8 mouse cellular contexts compared by ENCODE assay signal in the genomic region with DNA sequence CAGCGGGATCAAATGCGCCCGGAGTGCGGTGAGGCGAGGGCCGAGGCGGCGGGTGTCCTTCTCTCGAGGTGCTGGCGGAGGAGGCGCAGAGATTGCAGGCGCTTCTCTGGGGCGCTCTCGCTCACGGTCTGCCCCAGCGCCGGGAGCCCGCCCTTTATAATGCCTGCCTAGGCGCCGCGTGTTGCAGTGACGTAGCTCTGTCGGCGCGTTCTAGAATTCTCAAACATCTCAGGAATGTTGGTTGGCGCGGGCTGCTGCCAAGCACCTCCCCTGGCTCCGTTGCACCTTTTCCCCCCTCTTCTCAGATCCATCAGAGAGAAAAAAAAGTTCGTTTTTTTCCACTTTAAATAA. TPM values are rescaled to one million over a fixed set of nuclear protein-coding genes. Genes with fewer than 3 reads are reported as not detected.
DNase-seq lines count a peak whose midpoint lies in the region; ATAC-seq lines count a peak whose summit lies in the region.
"Had no signal": no experiment of that assay in that cellular context is flagged by ENCODE, and none has a peak within 500 bp of the region (broad histone marks: within the 10 kb centered on the region; RNA-seq: fewer than 3 reads in every experiment).

A gene (minus strand): TSS at position 130 of the 351 bp plus-strand sequence.

- 1% methylated on average over 27 of the region's 29 CpGs for WGBS in embryonic facial prominence, embryonic 12.5 days
- WGBS in liver, embryonic 12.5 days (ENCODE audit: insufficient replicate concordance), result under 1% methylated on average over 27 of the region's 29 CpGs
- under 1% methylated on average over 29 of the region's 29 CpGs for WGBS in neural tube, embryonic 13.5 days

- peak; percentile 57 for ATAC-seq in embryonic facial prominence, embryonic 12.5 days (ENCODE audit: insufficient number of reproducible peaks, insufficient read depth, low FRiP score, low TSS enrichment)
- ATAC-seq in liver, embryonic 12.5 days, result peak; percentile 38; the same call in 1 of the 2 replicates
- ATAC-seq in neural tube, embryonic 13.5 days (ENCODE audit: low read depth), result peak; percentile 73

- H3K27me3 ChIP-seq in embryonic facial prominence, embryonic 12.5 days, result no peaks in the 10 kb centered on the region
- peaks cover 77% of the 10 kb centered on the region for H3K27me3 ChIP-seq in liver, embryonic 12.5 days (replicated peaks)
- H3K27me3 ChIP-seq in neural tube, embryonic 13.5 days, result peaks cover 54% of the 10 kb centered on the region

- H3K4me3 ChIP-seq in embryonic facial prominence, embryonic 12.5 days, result peak within 1 kb of the TSS; percentile 67
- peak within 1 kb of the TSS; percentile 50 for H3K4me3 ChIP-seq in liver, embryonic 12.5 days
- peak within 1 kb of the TSS; percentile 55 for H3K4me3 ChIP-seq in neural tube, embryonic 13.5 days

- no peaks in the 10 kb centered on the region for H3K9me3 ChIP-seq in embryonic facial prominence, embryonic 12.5 days
- no peaks in the 10 kb centered on the region for H3K9me3 ChIP-seq in liver, embryonic 12.5 days (replicated peaks)
- H3K9me3 ChIP-seq in neural tube, embryonic 13.5 days, result no peaks in the 10 kb centered on the region

- peak within 1 kb of the TSS; percentile 84 for H3K9ac ChIP-seq in embryonic facial prominence, embryonic 12.5 days
- H3K9ac ChIP-seq in liver, embryonic 12.5 days, result peak within 1 kb of the TSS; percentile 60
- peak within 1 kb of the TSS; percentile 77 for H3K9ac ChIP-seq in neural tube, embryonic 13.5 days

- 0 out of 2 replicates have a peak, but pooled peaks cover 10% of the 10 kb centered on the region for H3K36me3 ChIP-seq in embryonic facial prominence, embryonic 12.5 days
- 0 out of 2 replicates have a peak, but pooled peaks cover 3% of the 10 kb centered on the region for H3K36me3 ChIP-seq in liver, embryonic 12.5 days
- no peaks in the 10 kb centered on the region for H3K36me3 ChIP-seq in neural tube, embryonic 13.5 days

- peak; percentile 87 for DNase-seq in adrenal gland, postnatal 10 days
- DNase-seq in heart, adult 18-20 months, result peak; percentile 92 to 95
- DNase-seq in kidney, adult 18-20 months, result peak; percentile 92
- peak; percentile 58 to 80 for DNase-seq in urinary bladder, postnatal 36 days (ENCODE audit: low spot score in 2 of 2)

- peak within 1 kb of the TSS; percentile 64 for H3K4me2 ChIP-seq in embryonic facial prominence, embryonic 12.5 days (replicated peaks)
- peak within 1 kb of the TSS; percentile 68 for H3K4me2 ChIP-seq in liver, embryonic 12.5 days
- peak within 1 kb of the TSS; percentile 80 for H3K4me2 ChIP-seq in neural tube, embryonic 13.5 days

- H3K4me1 ChIP-seq in embryonic facial prominence, embryonic 12.5 days, result peaks cover 35% of the 10 kb centered on the region
- peaks cover 25% of the 10 kb centered on the region for H3K4me1 ChIP-seq in liver, embryonic 12.5 days
- H3K4me1 ChIP-seq in neural tube, embryonic 13.5 days (replicated peaks), result peaks cover 82% of the 10 kb centered on the region

- peak within 1 kb of the TSS; percentile 96 for H3K27ac ChIP-seq in embryonic facial prominence, embryonic 12.5 days
- peak within 1 kb of the TSS; percentile 54 for H3K27ac ChIP-seq in liver, embryonic 12.5 days
- peak within 1 kb of the TSS; percentile 74 for H3K27ac ChIP-seq in neural tube, embryonic 13.5 days (replicated peaks)
- H3K27ac ChIP-seq: macrophage had no signal

RNA-seq across cellular contexts. Expression of the gene that starts here (rescaled TPM):
- 10 to 100 TPM; 18.6 to 47.5 TPM for total RNA-seq in adrenal gland, postnatal 10 days (2021)
- polyA plus RNA-seq in embryonic facial prominence, embryonic 12.5 days (2016; fragmentation: Nextera tagmentation; extraction: Ambion mirVana), result 56.8 and 63.7 TPM in 2 replicates
- total RNA-seq in heart, adult 18-20 months (2021), result 10 to 100 TPM; 77.5 to 83.7 TPM
- polyA plus RNA-seq in liver, embryonic 12.5 days (2016; fragmentation: Nextera tagmentation; extraction: Ambion mirVana), result 11.1 and 11.3 TPM in 2 replicates
- polyA plus RNA-seq in neural tube, embryonic 13.5 days (2015; fragmentation: Nextera tagmentation; extraction: Ambion mirVana), result 11.3 and 13.7 TPM in 2 replicates

Comparison
In these comparisons a context has a peak if more than half of its experiments do, and no peak if none do; other contexts are left out.
1. Peak in every context shown above with its lines: DNase-seq, ATAC-seq, H3K4me3 ChIP-seq and H3K27ac ChIP-seq.